Mouse (Mus musculus): ENCODE measurements around the gene Itga8.

DNA sequence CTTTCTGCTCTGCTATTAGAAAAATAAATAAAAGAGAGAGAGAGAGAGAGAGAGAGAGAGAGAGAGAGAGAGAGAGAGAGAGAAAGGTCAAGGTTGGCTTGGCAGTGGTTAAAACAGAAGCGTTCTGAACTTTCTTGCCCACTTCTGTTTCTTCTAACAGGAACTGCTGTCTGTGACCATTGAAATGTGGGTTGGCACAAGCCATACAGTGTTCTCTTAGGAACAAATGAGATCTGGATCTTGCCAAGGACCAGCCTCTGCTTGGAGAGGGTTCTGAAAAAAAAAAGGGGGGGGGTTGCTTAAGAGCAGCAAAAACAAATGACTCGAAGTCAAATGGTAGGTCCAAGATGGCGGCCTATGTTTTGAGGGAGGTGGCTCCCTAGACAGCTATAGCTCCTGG, 17.0 kb upstream of the Itga8 start:
- TF ChIP-seq CTCF (IDR thresholded peaks at IDR 0.05), result no peak
- no peak for TF ChIP-seq EP300 (IDR thresholded peaks at IDR 0.05)
